Mouse (Mus musculus) right cerebral cortex, adult 2 months (tissue): Measurements from ENCODE around the gene Pitpnb.

Experiments used
- DNase-seq, 2 experiments: peaks; one replicate each; pipeline ENCODE4 v3.0.0; 2021 to 2022; ENCODE audit warnings: low spot score in 2 of 2

Pitpnb gene

DNA sequence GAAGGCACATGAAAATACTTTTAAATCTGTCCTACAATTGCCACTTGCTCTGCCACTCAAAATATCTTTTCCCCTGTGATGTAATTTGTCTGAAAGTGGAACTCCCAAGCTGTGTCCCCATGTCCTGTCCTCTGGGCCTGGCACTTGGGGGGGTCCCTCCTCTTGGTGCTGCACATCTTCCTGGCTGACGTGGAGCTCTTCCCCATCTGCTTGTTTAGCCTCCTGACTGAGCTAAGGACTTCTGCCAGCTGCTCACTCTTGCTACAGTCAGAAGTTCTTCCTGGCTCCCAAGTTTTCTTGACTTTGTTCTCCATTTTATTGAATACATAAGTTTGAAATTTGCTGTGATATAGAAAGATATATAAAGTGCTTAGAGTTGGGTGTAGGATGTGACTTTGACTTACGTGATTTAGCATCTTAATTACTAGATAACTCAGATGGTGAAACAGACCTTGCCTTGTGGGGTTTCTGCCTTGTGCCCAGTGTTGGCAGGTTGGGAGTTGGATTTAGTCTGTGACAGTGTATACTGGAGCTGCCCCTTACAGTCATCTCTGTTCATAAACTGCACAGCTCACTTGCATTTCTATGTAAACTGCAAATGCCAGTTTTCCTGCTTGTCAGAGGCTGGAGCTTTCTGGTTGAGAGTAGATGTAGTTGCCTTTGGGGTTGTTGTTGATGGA lies 14.3 kb downstream of the Pitpnb start:
- DNase-seq = no peak

- DNase-seq = no peak
Observed at GRCm38 (mm10) chr5:111356811-111357617, 26.5 kb downstream of the Pitpnb start.

- no peak for DNase-seq
Observed at GRCm38 (mm10) chr5:111360546-111360945, 30.0 kb downstream of the Pitpnb start.

DNA sequence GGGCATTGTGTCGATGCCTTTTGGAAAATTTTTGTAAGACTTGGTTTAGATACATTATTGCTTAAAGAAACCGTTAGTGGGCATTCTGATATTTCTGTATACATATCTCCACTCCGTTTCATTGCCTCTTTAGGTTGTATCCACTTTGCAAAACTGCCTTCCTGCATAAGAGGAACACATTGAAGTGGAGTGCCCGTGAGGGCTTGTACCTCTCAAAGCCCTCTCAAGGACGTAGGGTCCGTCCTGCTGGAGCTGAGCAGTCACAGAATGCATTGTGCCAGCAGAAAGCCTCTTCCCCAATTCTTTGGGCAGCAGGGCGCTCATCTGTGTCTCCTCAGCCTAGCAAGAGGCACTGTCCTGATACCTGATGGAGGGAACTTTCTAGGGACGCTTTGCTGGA lies 30.5 kb downstream of the Pitpnb start:
- DNase-seq = no peak

DNA sequence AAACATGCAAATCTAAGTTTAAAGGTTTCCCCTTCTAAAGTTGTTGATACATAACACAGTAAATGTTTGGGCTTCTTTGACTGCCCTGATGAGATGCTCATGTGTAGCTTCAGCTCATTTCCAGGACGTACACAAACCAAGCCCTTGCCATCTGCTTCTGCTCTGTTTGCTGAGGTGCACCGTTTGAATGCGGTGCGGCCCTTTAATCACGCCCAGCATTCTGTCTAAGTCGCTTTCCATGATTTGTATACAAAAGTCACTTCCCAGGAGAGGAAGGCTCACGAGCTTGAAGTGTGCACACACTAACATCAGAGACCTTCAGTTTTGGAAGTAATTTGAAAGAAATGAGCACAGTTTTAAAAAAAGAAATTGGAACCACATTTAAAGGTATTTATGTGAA lies 31.3 kb downstream of the Pitpnb start:
- DNase-seq = no peak

- no peak for DNase-seq
Observed at GRCm38 (mm10) chr5:111363446-111364062, 33.0 kb downstream of the Pitpnb start.

DNA sequence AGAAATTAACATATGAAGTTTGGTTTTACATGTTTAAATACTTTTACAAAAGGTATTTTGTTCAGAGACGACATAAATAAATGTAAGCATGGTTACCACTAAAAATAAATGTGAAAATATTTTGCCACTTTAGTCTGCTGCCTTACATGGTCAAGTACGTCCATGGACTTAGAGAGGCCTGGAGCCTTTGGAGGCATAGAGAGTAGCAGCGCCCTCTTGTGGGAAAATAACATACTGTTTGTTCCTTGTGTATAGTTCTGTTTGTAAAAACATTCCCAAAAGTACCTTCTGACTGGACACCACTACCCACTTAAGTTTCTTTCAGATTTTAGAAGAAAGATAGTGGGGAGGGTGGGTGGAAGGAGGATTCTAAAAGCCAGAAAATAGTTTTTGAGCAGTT lies 34.0 kb downstream of the Pitpnb start:
- DNase-seq = peak in 1 of 2 experiments; percentile 45

DNA sequence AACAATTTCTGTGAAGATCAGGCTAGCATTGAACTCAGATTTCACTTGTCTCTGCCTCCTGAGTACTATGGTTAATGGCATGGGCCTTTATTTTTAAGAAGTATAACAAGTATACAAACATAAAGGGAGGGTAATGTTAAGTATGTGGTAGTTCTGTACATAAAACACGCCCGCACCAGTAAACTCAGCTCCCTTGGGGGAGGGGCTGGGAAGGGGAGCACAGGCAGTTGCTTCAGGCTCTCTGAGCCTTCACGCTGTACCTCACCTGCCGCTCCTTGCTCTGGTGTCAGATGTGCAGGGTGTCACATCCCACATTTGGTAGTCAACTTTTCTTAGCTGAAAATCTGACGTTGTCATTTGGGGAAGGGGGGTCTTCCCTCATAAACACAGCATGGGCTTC lies 35.6 kb downstream of the Pitpnb start:
- DNase-seq = no peak

GRCm38 (mm10) chr5:111367937-111368517 lies 37.5 kb downstream of the Pitpnb start:
- DNase-seq = no peak

GRCm38 (mm10) chr5:111368576-111368975 lies 38.0 kb downstream of the Pitpnb start:
- DNase-seq = no peak

GRCm38 (mm10) chr5:111375616-111376015 lies 45.1 kb downstream of the Pitpnb start:
- DNase-seq = no peak

DNA sequence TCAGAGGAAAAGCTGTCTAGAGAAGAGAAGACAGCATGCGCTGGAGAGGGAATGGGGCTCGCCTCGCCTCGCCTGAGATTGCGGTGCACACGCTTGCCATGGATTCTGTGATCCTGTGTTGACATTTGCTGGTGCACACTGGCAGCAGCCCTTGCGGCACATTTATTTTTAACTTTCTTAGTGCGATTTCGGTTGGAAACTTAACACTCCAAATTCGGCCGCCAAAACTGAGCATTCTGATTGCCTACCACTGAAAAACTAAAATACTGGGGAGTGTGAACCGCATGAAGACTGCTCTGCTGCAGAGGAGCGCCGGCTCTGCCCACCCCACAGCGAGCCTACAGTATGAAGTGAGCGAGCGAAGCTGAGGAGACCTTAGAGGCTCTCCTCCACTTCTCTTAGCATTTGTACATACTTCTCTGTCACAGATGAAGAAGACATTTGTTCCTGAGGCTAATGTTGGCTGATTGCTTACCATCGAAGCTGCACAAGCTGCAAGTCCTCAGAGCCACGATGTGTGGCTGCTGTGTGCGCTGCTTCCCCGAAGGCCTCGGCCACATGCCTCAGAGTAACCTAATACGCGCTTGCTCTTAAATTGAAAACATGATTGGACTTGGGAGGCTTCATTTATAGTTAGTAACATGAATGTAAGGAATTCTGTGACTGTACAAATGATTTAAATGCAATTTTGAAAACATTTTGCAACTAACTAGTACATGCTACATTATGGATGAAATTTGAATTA lies 45.9 kb downstream of the Pitpnb start:
- peak; percentile 48 to 52 for DNase-seq

DNA sequence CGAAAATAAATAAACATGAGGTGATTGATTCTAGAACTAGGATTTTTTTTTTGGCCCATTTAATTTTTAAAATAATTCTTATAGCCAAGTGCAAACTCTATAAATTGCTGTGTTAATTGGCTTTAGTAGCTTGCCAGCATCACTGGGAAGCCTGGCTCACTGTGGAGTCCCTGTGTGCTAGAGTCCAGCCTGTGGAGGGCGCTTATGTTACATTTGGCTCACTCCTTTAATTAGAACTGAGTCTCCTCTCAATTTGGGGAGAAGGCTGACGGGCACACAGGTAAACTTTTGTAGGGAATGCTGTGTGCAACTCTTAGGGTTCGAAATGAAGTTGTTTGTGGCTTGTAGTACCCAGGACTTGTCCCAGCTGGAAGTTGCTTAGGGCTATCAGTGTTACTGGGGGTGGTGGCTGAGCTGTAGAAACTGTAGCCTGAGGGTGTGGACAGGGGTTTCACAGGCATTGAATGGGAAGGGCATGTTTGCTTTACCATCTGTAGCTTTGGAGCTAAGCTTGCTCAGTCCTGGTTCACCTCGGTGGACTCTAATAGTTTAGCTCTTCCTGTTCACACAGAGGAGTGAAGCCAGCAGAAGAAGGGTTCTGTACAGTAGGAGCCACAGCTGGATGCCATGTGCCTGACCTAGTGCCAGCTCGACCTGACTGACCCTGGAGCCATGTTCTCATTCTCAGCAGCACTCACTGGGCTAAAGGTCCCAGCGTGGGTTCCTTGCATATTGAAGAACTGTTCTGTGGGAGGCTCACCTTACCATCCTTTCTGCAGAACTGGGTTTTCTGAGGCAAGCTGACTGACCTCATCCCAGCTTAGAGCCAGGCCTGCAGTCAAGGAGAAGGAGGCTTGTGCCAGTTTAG lies 47.8 kb downstream of the Pitpnb start:
- no peak for DNase-seq

- no peak for DNase-seq
Observed at GRCm38 (mm10) chr5:111383335-111383734, 52.8 kb downstream of the Pitpnb start.

GRCm38 (mm10) chr5:111390911-111391310 lies 60.3 kb downstream of the Pitpnb start:
- no peak for DNase-seq

DNA sequence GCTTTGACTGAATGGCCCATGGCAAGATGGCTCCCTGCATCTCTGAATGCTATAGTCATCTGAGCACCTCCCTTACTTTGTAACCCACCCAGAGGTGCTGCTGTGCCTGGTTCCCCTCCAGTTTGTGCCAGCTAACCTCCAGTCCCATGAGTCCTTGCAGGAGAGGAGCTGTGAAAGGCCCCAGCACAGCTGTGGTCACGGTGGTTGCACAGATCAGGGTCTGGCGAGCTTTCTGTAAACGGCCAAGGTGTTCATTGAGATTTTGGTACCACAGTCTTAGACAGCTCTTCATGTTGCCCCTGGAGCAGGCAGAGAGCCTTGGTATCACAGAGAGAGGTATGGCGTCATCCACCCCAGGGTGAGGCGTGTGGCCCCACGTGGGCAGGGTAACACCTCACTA lies 60.9 kb downstream of the Pitpnb start:
- DNase-seq = no peak

DNA sequence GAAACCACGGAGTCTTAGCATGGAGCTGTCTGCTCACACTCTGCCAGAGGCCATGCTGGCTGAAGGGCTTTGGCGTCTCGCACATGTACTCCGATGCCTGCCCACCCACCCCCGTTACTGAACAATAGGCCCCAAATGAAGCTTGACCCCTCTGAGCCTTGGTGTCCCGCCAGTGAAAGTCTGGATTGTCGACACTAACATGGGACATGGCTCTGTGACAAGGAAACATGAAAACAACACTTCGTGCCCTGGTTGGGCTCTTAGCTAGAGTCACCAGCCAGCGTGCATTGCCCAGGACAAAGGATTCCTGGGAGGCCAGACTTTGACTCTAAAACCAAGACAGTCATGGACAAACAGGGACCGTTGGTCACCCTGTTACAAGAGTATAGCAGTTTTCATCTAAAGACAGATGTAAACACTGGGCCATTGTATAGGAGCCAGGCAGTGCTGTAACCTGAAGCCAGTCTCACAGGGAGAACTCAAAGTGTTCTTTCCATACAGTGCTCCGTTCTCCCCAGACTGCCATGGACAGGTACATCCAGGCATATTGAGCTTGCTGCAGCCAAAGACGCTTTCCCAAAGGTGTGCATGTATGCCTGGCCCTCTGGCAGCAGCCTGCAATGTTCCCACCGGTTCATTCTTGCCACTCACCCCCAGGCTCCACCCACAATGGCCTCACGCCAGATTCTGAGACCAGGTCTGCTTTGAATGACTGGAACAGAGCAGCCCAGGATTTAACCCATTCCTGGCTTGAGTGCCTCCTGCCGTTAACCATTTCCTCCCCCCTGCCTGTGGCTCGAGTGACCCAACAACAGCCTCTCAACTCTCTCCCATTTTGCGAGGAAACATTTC lies 63.0 kb downstream of the Pitpnb start:
- no peak for DNase-seq

DNA sequence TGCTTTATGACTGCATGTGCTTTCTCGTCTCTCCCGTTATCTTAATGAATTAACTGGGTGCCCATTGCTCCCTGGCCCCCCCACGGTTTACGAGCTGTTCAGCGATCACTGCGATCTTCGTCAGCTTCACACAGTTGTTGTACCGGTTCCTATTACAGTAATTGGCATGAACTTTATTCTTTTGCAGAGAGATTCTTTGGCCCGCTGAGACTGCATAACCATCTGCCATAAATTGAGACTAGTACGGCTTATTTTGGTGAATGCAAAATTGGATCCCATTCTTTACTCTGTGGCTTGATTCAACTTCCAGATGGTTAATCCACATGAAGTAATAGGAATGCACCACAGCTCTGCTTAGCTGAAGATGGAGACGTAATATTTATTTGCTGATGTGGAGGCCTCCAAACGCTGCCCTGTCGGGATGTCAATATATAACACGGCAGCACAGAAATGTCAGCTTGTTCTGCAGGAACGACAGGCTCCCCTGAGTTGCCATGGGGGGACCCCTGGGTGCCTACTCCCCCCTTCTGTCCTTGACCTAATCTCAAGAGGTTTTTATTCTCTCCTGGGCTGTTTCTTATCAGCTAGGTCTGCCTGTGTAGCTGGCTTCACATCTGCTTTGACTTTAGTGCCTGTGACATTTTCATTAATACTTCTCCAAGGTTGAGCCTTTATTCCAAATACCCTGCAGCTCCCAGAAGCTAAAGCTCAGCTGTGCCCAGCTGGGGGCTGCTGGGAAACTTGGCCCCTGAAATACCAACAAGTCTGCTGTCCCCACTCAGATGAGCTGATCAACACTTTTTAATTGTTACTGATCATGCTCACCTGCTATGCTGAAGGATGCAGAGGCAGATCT lies 63.9 kb downstream of the Pitpnb start:
- peak in 1 of 2 experiments; percentile 35 for DNase-seq

- DNase-seq = no peak
Observed at GRCm38 (mm10) chr5:111395771-111396170, 65.2 kb downstream of the Pitpnb start.
